Mouse (Mus musculus): ENCODE measurements around the gene Dimt1.
A peak's percentile ranks its signal among the peaks of the same experiment; 100 is the strongest.
"Not testable (repeated sequence)": the region's sequence is repeated elsewhere in the genome, so short reads cannot be mapped to it uniquely, and the experiment has no call there.

The Dimt1 gene

DNA sequence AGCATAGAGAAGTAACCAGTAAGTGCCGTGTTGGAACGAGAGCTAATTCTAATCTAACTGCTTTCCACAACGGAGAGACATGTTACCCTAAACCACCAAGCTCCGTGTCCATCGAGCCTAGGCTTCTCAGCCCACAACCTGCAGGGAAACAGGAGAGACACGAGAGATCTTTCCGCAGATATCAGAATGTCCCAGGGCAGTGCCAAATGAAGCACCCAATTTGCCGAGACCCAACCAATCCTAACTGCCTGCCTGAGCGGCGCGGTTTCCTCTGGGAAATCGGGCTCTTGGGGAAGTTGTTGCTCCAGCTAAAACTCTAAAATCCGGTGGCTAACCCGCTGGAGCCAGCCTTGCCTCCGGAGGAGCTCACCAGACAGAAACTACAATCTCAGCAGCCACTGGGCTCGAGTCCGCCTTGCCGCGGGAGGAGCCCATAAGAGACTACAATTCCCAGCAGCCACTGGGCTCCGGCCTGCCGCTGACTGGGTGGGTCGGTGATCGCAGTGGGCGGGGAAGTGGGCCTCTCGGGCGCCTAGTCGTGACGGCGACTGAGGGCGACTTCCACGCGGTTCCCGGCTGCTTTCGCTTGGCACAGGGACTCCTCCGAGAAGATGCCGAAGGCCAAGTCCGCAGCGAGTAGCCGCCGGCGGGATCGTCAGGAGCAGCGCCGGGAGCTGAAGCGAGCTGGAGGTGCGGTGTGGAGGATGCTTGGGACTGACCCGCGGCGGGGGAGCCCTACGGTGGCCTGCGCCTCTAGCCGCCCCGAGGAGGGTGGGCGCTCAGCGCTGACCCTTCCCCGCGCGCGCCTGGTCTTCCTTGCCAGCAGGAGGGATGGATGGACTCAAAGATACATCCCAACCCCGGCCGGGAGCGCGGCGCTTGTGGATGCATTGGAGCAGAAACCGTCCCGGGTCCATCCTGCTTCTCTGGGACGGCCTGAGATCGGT, at the start of gene Dimt1:
Gene Dimt1, plus strand, starts transcription at position 534 of the 947 bp plus-strand sequence.
- DNase-seq: peak; percentile 90 to 94

DNA sequence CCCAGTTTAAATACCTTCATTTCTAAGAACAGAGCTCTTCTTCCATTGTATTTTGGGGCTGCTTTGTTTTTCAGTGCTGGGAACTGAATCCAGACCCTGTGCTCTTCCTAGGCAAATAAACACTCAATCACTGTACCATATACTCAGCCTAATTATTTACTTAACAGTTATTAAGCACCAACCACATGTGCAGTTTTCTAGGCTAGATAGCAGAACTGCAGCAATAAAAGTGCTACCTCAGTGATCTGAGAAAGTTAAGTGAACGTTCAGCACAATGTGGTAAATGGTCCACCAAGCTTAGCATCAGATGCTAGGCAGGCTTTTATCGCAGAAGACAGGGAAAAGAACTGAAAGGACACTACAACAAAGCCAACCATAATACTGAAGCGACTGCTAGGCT, 42.3 kb upstream of the Dimt1 start:
- DNase-seq: no peak

GRCm38 (mm10) chr13:106905154-106905553, 41.8 kb upstream of the Dimt1 start:
- DNase-seq: not testable (repeated sequence)

DNA sequence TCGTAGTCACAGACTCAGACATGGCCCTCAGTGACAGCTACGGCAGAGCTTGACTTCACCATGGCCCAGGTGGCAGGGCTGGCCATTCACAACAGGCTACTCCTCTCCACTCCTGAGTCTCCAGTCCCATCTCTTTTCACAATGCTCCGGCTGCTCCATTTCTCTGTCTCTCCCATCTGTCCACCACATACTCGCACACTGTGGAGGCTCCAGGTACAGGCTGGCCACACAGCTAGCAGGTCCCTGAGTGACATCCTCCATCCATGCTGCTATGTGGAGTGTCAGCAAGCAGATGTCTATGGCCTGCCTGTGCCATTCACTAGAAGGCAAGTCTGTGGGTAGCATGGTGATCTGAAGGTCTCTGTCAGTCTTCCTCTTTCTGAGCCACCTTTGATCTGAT, 39.7 kb upstream of the Dimt1 start:
- no peak for DNase-seq

DNA sequence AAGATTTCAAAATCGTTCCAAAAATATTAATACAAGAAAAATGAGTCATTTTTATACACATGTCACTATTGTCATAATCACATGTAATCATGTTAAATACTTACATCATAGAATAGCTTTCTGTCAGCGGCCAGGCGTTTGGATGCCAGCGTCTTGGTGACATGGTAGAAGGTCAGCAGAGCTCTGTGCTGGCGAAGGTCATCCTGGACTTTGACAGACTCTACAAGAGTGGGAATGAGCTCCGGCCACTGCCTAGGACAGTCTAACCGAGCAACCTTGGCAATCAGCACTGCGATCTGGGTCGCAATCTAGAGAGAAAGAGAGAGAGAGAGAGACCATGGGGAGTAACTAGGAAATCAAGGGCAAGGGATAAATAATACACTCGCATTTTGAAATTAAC, 36.8 kb upstream of the Dimt1 start:
- no peak for DNase-seq

GRCm38 (mm10) chr13:106913125-106913736, 33.7 kb upstream of the Dimt1 start:
- no peak for DNase-seq

DNA sequence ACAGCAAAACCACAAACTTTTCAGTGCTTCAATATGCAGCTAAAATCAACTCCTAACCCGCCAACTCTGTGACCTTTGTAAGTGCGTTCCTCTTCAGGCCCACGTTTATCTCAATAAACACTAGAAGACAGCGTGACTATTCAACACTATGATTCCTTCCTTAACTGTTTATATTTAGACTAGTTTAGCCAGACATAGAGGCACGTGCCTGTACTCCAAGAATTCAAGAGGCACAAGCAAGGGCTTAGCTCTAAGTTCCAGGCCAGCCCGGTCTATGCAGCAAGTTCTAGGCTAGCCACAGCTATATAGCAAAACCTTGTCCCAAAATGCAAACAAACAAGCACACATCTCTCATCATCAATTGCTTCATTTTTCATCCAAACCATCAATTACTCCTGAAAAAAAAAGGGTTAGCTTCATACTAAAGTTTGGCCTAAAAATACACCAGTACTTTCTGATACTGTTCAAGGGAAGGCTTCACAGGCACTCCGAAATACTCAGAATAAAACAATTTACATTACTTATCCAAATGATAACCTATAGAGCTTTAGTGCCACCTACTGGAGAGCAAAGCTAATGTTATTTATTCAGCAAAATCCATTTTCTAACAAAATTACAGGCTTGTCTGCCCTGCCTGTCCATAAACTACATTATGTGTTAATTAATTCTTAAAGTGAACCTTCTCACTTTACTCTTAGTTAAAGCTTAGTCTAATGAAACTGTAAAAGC, 28.4 kb upstream of the Dimt1 start:
- DNase-seq: no peak

DNA sequence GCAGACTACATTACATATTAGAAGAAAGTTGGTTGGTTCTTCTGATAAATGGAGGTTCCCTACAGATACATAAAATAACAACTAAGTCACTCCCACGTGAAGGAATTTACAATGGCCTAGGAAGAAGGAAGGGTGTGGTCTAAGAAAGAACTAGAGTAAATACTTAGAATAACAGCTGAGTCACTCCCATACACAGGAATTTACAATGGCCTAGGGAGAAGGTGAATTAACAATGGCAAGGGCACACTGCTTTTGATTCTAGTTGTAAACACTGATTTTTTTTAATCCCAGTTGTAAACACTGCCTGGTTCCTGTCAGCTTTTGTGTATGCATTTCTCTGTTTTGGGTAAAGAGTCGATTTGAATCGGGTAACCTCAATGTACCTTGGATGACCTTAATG, 21.0 kb upstream of the Dimt1 start:
- not testable (repeated sequence) for DNase-seq

- no peak for DNase-seq
Observed at GRCm38 (mm10) chr13:106928296-106928695, 18.6 kb upstream of the Dimt1 start.

GRCm38 (mm10) chr13:106929201-106929600, 17.7 kb upstream of the Dimt1 start:
- DNase-seq: no peak

DNA sequence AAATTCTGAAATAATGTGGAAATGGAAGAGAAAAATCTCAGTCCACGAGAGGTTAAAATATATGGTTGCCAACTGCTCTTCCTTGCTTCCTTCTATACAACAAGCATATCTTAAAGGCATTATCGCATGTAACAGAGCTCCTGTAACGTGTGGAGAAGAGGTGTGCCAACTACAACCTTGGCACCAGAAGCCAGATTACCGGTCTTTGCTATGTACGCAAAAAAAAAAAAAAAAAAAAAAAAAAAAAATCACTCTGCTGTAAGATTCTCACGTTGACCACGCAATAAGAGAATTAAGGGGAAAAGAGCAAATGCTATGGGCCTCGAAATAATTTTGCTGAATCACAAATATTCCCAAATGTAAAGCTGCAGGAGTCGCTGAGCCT, 11.1 kb upstream of the Dimt1 start:
- no peak for DNase-seq

GRCm38 (mm10) chr13:106936256-106937137, 10.4 kb upstream of the Dimt1 start, which contains the start of gene Ipo11:
Gene Ipo11, minus strand, starts transcription at chr13:106936958.
- peak; percentile 82 to 87 for DNase-seq

DNA sequence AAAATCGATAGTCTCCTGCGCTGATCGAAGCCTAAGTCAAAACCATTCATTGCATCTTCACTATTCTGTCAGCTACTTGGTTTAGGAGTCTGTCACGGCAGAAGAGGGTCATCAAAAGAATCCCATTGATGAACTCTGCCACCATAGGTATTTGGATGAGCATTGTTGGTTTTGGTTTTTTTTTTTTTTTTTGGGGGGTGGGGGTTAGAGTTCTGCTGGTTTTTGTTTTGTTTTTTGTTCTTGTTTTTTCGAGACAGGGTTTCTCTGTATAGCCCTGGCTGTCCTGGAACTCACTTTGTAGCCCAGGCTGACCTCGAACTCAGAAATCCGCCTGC, 9.8 kb upstream of the Dimt1 start:
- DNase-seq: no peak

DNA sequence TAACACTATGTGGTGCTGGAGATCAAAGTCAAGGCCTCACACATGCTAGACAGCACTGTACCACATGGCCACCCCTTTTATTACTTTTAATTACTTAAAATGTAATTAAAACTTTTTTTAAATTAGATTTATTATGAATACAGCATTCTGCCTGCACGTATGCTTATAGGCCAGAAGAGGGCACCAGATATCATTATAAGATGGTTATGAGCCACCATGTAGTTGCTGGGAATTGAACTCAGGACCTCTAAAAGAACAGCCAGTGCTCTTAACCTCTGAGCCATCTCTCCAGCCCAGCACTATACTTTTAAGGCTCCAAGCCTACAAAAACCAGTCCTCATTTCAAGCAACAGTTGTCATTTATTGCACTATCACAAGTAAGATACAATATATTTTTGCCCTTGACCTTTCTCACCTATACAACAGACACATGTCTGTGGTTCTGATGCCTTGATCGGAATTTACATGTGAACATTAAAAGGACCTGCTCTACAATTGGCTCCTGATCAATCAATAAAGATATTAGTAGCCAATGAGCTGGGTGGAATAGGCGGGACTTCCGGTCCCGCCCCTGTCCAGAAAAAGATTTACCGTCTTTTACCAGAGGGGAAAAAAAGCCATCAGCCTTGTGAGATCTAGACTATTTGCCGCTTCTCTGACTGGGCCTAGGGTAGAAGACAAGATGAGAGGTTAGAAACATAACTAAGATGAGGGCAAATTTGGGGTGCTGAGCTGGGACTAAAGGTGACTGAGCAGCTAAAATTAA, 5.5 kb upstream of the Dimt1 start:
- DNase-seq: no peak

DNA sequence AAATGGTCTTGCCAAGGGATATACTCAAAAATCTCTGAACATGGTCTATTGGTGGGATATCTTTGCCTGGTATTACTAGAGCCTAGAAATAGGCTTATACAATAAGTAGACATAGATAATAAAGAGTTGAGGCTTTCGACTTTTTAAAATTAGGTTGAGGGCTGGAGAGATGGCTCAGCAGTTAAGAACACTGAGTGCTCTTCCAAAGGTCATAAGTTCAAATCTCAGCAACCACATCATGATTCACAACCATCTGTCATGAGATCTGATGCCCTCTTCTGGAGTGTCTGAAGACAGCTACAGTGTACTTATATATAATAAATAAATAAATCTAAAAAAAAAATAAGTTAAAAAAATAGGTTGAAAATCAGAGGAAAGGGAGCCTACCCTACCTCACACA, 4.2 kb upstream of the Dimt1 start:
- no peak for DNase-seq

DNA sequence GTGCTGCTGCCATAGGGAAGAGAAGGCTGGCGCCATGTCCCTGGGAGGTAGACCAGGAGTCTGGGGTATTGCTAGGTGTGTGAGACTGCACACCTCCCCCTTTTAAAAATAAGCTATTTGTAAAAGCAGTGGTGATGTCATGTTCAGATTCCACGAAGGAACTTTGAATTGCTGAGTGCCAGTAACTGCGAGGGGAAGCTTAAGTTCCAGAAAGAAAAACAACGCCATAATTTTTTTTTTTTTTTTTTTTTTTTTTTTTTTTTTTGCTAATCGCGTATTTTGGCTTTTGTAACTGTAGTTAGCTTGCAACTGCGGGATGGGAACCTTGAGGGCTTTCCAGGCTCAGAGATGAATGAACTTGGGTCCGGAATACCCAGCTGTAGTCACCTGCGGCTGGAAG, 1.4 kb upstream of the Dimt1 start:
- DNase-seq: no peak

GRCm38 (mm10) chr13:106947583-106947982, 656 bp downstream of the Dimt1 start:
- no peak for DNase-seq

- DNase-seq: no peak
Observed at GRCm38 (mm10) chr13:106954880-106955279, 8.0 kb downstream of the Dimt1 start.

DNA sequence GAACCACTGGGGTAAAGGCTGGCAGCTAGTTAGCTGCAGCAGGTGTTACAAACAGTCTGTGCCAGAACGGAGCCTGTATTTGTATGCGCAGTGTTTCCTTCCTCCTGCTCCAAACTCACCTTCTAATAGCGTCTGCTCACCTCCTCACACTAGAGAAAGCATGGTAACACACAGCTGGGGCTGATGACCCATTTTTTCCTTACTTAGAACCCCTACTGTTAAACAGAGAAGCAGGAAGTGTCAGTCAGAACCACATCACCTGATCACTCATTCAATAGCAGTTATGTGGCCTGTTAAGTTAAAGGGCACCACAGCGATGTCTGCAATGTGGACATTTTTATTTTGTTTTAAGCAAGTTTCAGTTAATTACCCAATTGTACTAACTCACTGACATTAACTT, 10.6 kb downstream of the Dimt1 start:
- no peak for DNase-seq

DNA sequence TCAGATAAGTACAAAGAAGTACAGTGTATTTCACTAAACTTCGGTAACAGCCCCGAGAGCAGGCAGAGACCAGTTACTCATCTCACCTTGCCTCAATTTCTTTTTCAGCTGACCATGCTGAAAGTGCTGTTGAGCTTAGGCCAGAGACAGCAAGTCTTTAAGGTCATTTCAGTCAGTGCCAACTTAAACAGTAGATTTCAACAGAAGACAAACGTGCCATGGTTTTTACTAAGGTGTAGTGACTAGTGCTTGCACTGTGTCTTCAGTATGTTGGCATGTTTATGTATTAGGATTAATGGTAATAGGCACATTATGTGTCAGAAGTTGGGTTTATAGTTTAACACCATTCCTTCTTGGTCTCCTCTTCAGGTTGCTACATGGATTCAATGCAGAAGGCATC, 11.4 kb downstream of the Dimt1 start:
- no peak for DNase-seq

- no peak for DNase-seq
Observed at GRCm38 (mm10) chr13:106960557-106960956, 13.6 kb downstream of the Dimt1 start.

DNA sequence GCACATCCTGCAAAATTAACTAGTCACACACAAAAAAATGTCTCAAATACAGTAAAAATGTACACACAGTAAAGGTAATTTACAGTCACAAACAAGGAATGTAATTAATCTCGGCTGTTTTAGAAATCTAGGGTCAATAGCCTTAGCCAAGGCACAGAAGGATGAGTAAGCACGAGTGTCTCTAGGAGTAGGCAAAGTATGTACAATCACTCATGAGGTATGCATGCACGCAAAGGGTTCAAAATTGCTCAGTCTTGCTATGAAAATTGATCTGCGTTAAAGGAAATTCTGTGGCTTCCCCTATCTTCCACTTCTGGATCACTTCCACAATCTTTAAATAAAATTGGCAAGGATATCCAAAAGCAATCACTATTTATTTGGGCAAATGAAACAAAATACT, 14.6 kb downstream of the Dimt1 start:
- DNase-seq: no peak

All from thymus, postnatal 36 days (tissue).